Mouse (Mus musculus): ENCODE results near the gene Tle2.

The Tle2 gene

DNA sequence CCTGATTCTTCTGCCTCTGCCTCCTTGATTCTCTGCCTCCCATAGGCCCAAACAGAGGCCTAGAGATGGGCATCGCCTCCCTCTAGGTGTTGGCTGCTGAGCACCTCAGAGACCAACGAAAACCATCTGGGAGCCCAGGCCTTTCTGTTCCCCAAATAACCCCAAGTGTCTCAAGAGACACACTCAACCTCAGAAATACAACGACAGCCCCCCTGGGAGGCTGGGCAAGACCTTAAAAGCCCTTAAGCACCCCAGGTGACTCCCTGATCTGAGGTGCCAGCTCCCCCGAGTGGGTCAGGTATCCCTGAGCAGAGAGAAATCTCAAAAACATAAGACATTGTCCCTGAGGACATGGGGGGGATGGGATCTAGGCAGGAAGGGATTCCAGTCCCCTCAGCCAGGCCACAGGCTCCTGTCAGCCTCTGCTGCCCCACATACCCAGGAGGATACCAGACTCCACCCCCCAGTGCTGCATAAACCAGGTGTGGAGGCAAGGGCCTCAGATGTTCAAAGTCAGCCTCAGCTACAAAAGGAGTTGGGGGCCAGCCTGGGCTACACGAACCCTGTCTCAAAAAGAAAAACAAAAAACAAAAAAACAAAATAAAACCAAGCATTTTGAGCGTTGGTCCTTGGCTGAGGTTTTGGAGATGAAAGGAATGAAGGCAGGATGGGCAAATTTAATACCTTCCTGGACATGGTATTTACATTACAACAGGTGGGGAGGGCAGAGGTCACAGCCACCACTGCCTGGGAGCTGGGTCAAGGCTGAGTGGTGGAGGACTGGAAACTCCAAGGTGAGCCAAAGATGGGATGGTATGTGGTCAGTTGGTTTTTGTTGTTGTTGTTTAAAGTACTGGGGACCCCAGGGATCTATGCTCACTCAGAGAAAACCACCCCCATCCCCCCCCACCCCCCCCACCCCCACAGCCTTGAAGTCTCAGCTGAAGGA is 20.3 kb upstream of the Tle2 start:
- no peak for DNase-seq (ENCODE audit: low spot score in 2 of 2)

DNA sequence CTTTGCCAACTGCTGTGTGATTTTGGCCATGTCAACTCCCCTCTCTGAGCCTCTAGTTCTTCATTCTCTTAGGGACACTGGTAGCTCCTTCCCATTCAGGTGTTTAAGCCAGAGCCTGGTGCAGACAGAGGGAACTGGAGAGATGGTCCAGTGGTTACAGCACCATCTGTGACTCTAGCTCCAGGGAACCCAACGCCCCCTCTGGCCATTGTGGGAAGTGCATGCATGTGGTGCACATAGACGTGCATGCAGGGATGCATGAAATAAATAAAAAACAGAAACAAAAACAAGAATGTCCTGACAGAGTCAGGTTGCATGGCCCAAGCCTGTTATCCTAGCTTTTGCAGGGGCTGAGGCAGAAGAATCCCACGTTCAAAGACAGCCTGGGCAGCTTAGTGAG is 18.1 kb upstream of the Tle2 start:
- no peak for DNase-seq (ENCODE audit: low spot score in 2 of 2)

DNA sequence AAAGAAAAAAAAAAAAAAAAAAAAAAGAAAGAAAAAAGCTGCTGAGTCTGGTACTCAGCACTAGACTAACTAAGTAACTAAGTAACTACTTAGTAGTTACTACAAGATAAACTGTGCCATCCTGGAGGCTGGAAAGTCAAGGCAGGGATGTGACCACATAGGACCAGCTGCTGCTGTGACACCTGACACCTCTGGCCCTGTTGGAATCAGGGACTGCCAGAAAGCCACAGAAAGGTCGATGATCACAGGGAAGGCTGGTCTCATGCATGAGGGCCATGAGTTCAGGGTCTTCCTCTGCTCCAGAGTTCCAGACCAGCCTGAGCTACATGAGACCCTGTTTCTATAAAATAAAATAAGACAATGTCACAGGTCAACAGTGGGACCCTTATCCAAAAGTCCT is 16.9 kb upstream of the Tle2 start:
- DNase-seq (ENCODE audit: low spot score in 2 of 2): no peak

DNA sequence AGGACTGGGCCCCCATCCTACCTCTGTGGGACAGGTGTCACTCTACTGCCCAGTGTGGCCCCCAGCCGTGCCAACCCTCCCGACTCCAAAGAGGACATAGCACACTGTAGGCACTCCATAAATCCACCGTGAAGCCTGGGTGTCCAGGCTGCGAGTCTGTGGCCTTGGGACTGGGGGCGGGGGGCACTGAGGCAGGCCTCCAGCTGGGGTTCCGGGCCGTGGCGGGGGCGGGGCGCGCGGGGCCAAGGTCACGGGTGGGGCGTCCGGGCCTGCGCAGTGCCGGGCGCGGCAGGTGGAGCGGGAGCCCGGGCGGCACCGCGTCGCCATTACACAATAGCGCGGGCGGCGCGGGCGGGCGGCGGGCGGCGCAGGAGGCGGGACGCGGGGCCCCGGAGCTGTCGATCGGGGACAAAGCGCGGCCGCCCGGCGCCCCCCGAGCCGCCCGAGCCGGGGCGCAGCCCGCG is 15.2 kb upstream of the Tle2 start, which contains the start of gene Aes:
Gene Aes (plus strand): TSS at position 326 of the 464 bp plus-strand sequence.
- peak; percentile 66 to 67 for DNase-seq (ENCODE audit: low spot score in 2 of 2)

DNA sequence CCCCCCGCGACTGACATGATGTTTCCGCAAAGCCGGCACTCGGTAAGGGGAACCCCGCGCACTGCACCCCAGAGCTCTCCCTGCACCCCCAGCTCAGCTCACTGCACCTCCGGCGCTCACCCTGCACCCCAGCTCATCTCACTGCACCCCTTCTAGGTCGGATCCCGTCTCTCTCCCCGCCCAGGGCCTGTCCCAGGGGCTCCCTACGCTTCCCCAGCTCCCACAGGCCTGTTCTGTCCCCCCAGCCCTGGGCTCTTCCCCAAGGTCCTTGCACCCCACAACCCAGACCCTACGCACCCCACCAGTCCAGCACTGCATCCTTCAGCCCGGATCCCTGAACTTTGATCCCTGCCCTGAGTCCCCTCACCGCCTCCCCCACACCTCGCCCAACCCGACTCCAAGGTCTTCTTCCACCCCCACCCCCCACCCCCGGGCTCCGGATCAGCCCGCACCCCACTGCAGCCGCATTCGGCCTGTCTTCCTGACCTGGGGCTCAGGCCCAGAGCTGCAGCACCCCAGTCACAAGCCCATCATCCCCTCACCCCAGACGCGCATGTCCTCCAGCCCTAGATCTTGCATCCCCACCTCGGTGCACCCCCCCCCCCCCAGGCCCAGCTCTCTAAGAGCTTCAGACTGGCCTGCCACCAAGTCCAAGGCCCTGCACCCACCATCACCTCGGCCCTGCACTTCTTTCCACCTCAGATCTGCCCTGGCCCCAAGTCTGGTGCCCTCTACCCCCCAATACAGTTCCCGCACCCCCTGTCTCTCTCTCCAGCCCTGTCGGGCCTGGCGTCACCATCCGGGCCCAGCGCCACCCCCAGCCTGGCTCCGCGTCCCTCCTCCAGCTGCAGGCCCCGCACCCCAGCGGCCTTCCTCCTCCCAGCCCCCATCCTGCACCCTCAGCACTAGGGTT is 14.5 kb upstream of the Tle2 start:
- peak; percentile 77 to 79 for DNase-seq (ENCODE audit: low spot score in 2 of 2)

DNA sequence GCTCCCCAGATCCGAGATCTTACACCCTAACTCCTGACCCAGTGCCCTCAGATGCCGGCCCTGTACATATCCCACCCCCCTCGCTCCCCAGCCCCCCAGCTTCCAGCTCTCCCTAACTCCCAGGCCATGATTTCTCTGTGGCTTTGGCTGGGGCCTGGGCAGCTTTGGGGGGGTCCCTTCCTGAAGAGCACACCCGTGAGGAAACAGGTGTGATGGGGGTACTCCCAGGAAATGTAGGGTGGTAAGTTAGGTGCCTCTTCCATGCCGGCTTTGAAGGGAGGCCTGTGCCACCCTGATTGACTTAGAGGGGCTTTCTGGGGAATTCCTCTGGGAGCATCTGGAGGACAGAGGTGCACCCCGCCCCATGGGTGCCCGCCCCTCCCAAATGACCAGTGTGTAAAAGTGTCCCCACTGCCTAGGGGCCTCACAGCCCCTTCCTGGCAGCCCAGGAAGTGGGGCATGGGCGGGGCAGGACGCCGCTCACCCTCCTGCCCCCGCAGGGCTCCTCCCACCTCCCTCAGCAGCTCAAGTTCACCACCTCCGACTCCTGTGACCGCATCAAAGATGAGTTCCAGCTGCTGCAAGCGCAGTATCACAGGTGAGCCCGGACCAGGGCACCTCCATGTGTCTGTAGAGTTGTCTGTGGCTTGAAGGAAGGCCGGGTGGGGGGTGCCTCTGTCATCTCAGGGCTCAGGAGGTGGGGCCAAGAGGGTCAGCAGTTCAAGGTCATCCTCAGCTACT is 13.5 kb upstream of the Tle2 start:
- no peak for DNase-seq (ENCODE audit: low spot score in 2 of 2)

DNA sequence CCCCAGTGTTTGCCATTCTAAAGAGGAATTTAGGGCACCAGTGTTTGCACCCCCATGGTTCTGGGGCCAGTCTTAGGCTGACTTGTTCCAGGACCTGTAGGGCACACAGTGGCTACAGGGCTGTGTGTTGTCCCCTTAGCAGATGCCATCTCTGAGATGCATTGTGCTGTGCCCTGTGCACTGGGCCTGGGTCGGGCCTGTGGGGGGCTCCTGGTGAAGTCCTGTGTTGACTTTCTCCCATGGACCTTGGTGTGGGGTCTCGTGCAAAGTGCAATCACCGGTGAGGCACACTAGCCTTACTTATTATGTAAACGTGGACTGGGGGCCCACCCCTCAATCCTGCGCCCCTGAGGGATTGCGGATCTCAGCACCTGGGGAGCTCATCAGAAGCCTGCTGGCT is 11.9 kb upstream of the Tle2 start:
- DNase-seq (ENCODE audit: low spot score in 2 of 2): no peak

DNA sequence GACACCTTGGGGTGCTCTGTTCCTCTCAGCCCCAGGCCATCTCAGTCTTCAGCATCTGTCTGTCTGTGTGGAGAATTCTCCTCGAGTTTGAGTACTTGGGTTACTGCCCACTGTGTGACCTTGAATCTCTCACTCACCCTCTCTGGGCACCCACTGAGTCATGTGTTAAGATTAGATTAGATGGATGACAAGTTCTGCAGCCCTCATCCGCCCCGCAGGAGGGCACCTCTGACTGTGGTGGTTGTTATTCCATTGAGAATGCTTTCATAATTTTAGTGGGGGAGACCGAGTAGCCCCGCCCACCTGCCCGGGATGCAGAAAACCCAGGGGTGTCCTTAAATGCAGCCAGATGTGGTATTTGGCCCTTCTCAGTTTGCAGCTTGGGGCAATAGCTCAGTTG is 10.9 kb upstream of the Tle2 start:
- DNase-seq (ENCODE audit: low spot score in 2 of 2): no peak

DNA sequence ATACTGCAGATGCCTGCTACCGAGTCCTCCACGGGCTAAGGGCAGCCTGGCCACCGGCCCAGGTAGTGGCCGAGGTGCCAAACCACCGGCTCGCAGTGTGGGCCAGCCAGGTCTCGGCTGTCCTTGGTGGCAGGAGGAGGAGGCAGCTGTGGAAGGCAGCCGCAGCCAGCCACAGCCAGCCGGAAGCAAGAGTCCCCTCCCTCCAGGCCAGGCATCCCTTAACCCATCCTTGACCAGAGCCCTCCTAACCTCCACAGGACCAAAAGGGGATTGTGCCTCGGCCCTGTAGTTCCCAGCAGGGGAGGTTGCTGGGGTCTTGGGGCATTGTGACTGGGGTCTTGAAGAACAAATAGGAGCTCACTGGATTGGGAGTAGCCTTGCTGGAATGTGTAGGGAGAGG is 10.1 kb upstream of the Tle2 start:
- DNase-seq (ENCODE audit: low spot score in 2 of 2): no peak

DNA sequence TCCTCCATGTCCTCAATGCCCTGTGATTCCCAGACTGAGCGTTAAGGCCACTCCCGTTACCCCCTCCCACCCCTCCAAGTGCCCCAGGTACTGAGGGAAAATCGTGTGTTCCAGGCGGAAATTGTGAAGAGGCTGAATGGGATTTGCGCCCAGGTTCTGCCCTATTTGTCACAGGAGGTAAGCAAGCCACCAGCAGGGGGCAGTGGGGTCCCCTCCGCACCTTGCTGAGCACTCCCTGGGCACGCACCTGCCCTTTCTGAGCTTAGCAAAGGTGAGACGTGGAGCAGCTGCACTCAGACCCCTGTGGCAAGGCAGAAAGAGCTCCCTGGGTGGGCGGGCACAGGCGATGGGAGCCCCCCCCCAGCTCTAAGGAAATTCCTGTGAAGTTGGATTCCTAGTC is 9.6 kb upstream of the Tle2 start:
- peak; percentile 56 to 62 for DNase-seq (ENCODE audit: low spot score in 2 of 2)

DNA sequence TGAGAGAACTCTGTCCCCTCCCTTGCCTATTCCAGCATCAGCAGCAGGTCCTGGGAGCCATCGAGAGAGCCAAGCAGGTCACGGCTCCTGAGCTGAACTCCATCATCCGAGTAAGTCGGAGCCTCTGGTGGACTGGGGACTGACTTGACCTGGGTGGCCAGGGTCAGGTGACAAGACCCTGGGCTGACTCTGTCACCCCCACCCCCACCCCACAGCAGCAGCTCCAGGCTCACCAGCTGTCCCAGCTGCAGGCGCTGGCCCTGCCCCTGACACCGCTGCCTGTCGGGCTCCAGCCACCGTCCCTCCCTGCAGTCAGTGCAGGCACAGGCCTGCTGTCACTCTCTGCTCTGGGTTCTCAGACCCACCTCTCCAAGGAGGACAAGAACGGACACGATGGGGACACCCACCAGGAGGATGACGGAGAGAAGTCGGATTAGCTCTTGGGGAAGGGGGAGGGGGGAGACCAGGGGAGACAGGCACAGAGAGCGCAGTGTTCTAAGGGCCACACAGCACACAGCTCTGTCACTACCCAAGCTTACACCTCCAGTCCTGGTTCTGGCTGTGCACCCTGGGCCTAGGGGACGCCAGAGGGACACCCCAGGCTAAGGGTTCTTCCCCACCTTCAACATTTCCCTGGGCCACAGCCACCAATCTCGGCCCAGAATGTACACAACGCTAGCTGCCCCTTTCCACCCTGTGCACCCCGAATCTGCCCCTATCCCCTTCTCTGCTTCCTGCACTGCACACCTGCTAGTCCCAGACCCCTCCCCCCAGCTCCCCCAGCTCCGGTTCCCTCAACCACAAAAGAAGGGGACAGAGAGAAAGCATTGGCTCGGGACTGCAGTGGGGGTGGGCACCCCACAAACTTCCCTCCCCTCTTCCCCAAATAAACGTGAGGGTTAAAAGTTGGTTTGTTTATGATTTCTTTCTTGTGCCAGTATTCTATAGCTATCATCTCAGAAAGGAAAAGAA is 8.8 kb upstream of the Tle2 start:
- DNase-seq (ENCODE audit: low spot score in 2 of 2): no peak

DNA sequence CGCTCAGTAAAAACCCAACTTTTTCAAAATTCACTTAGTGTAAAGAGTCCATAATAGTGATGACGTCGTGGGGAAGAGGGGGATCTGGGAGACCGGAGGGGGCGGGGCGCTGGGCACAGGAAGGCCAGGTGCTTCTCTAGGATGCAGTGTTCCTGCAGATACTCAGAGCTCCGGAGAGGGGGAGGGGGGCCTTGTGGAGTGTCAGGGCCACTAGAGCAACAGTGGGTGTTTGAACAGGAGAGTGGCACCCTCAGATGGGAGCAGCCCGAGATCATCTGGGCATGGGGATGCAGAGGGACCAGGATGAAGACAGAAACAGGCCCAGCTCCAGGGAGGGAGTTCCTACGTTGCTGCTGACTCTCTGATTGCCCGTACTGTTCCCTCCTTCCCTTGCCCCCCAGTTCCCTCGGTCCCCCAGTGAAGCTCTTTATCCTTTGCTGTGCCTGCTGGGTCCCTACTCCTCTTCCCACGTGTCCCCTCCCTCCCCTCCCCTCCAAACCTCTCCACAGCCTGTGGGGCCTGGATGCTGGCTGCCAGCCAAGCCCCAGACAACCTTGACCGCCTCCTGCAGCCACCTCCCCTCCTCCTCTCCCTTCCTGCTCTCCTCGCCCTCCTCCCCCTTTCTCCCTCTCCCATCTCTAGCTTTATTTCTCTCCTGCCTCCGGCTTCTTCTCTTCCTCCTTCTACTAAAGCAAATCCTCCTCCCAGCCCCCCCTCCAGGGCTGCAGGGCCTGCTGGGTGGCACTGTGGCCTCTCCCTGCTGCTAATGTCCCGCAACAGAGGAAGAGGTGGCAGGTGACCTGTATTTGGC is 5.8 kb upstream of the Tle2 start:
- no peak for DNase-seq (ENCODE audit: low spot score in 2 of 2)

DNA sequence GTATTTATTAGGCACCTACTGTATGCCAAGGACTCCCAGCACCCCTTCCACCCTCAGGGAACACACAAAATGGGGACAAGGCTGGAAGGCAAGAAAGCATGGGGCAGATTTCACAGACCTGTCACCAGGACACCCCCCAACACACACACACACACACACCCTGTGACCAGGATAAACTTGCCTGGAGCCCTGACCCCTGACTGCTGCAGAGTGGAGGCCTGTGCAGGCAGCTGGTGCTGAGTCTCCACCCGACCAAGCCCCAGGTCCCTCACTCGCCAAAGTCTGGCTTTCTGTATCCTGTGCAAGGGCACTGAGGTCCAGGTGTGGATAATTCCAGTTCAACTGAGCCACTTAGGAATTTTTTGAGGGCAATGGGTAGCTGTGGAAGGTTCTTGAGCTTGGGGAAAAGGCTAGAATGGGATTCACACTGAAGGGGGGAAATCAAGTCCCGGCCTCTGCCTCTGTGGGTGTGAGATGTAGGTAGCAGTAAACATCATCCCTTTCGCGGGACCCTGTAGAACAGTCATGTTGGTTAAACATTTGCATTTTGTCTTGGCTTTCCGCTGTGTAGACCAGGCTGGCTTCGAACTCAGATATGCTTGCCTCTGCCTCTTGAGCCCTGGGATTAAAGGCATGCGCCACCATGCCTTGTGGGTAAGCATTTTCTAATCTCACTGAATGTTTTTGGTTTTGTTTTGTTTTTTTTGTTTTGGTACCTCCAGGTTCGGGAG is 4.7 kb upstream of the Tle2 start:
- DNase-seq (ENCODE audit: low spot score in 2 of 2): no peak

DNA sequence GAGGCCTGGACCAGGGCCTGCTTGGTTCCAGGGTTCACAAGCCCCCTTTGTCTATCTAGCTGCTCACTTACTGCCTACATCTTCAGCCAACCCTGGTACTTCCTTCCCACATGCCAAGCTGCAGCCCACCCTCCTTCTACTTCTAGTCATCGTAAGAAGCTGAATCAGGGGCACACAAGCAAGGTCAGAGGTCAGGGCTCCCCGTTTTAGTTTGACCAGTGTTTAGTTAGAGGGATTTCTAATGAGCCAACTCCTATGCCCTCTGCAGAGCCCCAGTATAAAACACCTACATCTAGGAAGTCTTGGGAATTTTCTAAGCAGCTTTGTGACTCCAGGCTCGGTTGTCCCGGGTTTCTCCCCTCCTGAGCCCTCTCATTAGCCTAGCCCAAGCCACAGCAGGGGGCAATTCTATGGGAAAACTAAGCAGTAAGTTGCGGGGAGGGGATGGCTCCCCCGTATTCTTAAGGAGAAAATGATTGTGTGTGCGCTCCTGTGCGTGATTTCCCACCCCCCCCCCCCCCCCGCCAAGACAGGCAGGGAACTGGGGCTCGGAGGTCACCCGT is 4.0 kb upstream of the Tle2 start:
- no peak for DNase-seq (ENCODE audit: low spot score in 2 of 2)

DNA sequence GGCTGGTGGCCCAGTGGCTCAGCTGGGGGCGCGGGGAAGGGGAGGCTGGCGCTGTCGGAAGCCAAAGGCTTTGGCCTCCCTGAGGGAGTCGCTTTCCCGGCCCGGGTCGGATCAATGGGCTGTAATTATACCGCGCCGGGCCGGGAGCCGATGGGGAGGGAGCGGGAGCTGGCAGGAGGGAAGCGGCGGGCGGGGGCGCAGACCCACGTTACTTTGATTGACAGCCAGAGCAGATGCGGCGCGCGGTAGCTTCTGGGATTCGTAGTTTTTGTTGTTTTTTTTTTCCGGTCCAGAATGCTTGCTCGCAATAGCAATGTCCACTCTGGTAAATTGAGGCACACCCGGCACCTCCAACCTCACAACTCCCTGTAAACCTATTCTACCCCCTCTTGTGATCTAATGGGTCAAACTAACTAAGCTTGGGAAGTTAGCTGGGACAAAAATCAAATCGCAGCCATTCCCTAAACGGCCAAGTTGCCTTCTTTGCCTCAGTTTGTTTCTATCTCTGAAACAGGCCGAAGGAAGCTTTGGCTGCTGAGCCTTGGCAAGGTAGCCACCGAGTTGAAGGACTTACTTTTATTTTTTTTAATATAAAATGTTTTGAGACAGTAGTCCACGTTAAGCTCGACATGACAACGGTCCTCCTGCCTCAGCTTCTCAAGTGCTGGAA is 3.4 kb upstream of the Tle2 start:
- DNase-seq (ENCODE audit: low spot score in 2 of 2): peak; percentile 92 to 96

DNA sequence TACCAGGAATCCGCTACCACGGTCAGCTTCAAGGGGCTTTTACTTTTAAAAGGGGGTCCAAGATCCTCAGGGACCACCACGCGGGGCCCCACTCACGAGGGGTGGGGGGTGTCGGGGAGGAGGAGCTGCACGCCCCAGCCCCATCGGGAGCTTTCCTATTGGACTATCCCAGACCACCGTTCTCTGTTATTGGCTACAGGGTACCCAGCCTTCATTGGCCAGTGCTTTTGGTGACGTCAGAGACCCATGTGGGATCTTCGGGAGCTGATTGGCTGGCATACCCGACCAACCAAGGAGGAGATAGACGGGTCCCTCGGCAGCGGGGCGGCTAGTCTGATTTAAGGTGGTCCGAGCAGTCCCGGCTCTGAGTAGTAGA is 2.9 kb upstream of the Tle2 start:
- DNase-seq (ENCODE audit: low spot score in 2 of 2): peak; percentile 99 to 100

DNA sequence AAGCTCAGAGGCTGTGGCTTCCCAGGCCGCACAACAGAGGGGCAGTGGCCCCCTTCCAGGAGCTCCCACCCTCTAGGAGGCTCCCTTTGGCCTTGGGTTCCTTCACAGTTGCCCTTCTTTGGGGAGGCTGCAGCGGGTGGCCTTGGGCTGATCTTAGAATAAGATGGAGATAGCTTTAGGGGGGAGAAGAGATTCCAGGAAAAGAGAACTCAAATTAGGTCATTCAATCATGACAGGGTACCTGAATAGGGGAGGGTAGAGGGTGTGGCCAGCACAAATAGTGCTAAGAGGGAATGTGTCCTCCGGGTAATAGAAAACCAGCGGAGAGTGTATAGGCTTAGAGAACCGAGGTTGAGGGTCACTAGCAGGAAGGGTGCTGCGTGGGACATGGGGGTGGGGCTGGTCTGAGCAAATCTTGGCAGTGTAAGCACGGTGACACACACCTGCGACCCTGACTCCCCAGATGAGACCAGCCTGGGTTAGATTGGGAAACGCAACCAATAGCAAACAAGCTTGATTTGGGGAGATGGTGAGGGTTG is 2.2 kb upstream of the Tle2 start:
- DNase-seq (ENCODE audit: low spot score in 2 of 2): no peak

DNA sequence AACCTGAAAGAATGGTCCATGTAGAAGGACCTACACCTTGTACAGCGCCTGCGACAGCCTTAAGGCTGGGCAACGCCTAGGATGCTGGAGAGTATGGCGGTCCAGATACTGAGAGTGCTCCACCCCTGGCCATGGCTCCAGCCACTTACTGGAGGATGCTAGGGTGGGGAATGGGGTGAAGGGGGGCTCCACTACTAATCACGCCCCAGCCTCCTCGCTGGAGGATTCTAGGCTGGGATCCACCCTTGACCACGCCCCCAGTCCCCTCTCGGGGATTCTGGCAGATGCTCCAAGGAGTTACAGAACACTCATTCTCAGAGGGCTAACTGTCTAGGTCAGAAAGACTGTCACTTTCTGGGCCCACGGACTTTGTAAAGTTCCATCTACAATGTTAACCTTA is 1.4 kb upstream of the Tle2 start:
- no peak for DNase-seq (ENCODE audit: low spot score in 2 of 2)
